Mouse (Mus musculus) Patski (cell line): ENCODE results near the gene Gm21812. TPM values are rescaled to one million over a fixed set of nuclear protein-coding genes. Genes with fewer than 3 reads are reported as not detected.
"Not testable (repeated sequence)": the region's sequence is repeated elsewhere in the genome, so short reads cannot be mapped to it uniquely, and the experiment has no call there.

Source experiments
- ATAC-seq: fragments of 100-300 bp; one replicate; pipeline ENCODE4 v1.8.0; 2021
- CTCF ChIA-PET: fragments of 350-600 bp; sonication (Branson Sonifier 250); formaldehyde crosslinking; loops from one replicate; lab custom pipeline; 2022; ENCODE audit warnings: inconsistent platforms; lab: Charles Lee
- POLR2A ChIA-PET: fragments of 350-600 bp; sonication (Branson Sonifier 250); formaldehyde crosslinking; loops from one replicate; lab custom pipeline; 2022; ENCODE audit warnings: antibody characterized with exemption, inconsistent platforms; lab: Charles Lee
- DNase-seq: peaks from one replicate; pipeline ENCODE4 v3.0.0-alpha.2; 2011; ENCODE audit warnings: low read depth, low spot score
- H3K27me3 ChIP-seq: fragments of 371-371 bp; one replicate; pipeline ENCODE4 v1.5.1; 2021
- in situ Hi-C: fragments of 300-500 bp; cut with MboI; formaldehyde crosslinking; loops from 3 replicates; pipeline ENCODE4 v1.11.1; 2018; ENCODE audit warnings: low pct_unique_long_range_greater_than_20kb, mixed read lengths
- polyA plus RNA-seq: library from polyadenylated mRNA; unstranded; gene quantifications from one replicate; pipeline ENCODE4 v1.2.3, GENCODE M21; 2021

Gm21812 gene
- not detected for polyA plus RNA-seq

DNA sequence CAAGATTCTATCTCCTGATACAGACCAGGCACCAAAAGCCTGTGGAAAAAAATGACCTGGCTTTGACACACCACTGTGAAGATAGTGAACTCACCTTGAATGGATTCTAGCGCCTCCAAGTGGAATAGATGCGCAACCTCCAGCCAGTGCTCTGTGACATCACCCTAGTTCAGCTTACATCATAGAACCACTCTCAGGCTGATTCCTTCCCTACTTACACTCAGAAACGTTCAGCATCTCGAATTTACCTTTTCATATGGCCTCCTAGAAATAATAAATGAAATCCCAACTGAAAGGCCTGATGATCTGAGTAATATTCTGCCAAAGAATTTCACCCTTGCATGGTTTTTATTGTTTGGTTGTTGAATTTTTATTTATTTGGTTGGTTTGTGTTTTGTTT is at the start of gene Gm21812:
Gene Gm21812, minus strand, starts transcription at position 101 of the 400 bp plus-strand sequence.
- in situ Hi-C loops: not testable (repeated sequence)

More for the DNA sequence above, at the start of gene Gm21812:
- ATAC-seq, POLR2A ChIA-PET, H3K27me3 ChIP-seq, DNase-seq, CTCF ChIA-PET: not testable (repeated sequence)

Other genes with a start within 250 kb of the Gm21812 start
- not detected for gene Gm21292, start 213.3 kb downstream of the Gm21812 start, polyA plus RNA-seq
- gene Gm21721, start 145.0 kb downstream of the Gm21812 start, polyA plus RNA-seq: not detected
- gene Gm21874, start 69.0 kb upstream of the Gm21812 start, polyA plus RNA-seq: not detected